Mouse (Mus musculus) ES-Bruce4 (cell line): Measurements from ENCODE around the gene Vasn.

Experiments used
- CTCF ChIP-seq: IDR thresholded peaks from one replicate; pipeline ENCODE4 v1.8.1; 2011; ENCODE audit warnings: low read depth, low read length
- EP300 ChIP-seq: IDR thresholded peaks from 2 replicates; pipeline ENCODE4 v1.6.1; 2011; ENCODE audit warnings: low read depth, low read length; ENCODE audit not compliant: insufficient read depth

GRCm38 (mm10) chr16:4646831-4647230 is 7.1 kb downstream of the Vasn start:
- TF ChIP-seq CTCF (no peak), EP300 (no peak)
